Mouse (Mus musculus): ENCODE data around the gene Ano6.

GRCm38 (mm10) chr15:95820678-95821077, 30.0 kb downstream of the Ano6 start:
- TF ChIP-seq CTCF (IDR thresholded peaks at IDR 0.05; ENCODE audit: extremely low read depth, insufficient read depth, insufficient read length, insufficient replicate concordance) (no peak), POLR2A (IDR thresholded peaks at IDR 0.05; ENCODE audit: low read depth, low read length) (no peak)

Data from spleen, adult 2 months (tissue).